Mouse (Mus musculus) stomach, postnatal 0 days (tissue): ENCODE data around the gene Rpp21.

Experiments used
- CTCF ChIP-seq: IDR thresholded peaks from 2 replicates; pipeline ENCODE4 v1.5.1; 2016; ENCODE audit warnings: antibody characterized with exemption, low read depth, mild to moderate bottlenecking, moderate library complexity
- EP300 ChIP-seq: optimal IDR thresholded peaks from 2 replicates; pipeline ENCODE3; 2016; ENCODE audit warnings: antibody characterized with exemption

DNA sequence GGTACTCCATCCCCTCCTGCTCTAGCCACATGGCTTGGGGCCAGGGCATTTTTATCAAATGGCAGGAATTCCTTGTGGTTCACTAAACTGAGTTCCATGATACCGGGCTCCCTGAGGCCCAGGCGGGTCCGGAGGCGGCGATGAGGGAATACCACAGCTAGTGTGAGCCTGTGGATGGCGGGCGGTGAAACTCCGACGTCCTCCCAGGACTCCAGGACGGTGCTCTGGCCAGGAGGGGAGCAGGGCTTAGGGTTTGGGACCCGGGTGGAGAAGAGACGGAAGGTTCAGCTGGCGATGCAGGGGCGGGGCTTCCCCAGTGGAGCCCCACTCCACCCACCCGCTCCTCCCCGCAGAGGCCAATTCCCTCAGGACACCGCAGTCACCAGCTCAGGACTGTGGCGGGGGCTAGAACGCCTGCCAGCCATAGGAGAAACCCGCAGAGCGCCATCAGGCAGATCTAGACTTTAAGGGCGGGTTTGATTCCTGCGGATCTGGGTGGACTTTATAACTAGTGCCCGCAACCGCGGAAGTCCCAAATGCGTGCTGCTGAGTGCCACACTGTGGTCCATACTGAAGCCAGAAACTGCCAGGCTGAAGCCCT lies 20.4 kb downstream of the Rpp21 start:
- no peak for TF ChIP-seq CTCF
- no peak for TF ChIP-seq EP300
